Mouse (Mus musculus) left cerebral cortex, postnatal 10 days (tissue): ENCODE measurements at regions not wholly inside any gene's neighbourhood (a gene's known extent, or its start where the extent isn't known, plus 50 kb on each side); places are given as distances from the start of the nearest gene placed in this dataset.
"Not testable (repeated sequence)": the region's sequence is repeated elsewhere in the genome, so short reads cannot be mapped to it uniquely, and the experiment has no call there.

Experiments
- DNase-seq, 2 experiments: peaks; one replicate each; pipeline ENCODE4 v3.0.0; 2021 to 2022; ENCODE audit warnings: low spot score in 2 of 2, mixed read lengths in 1 of 2; ENCODE audit errors: extremely low spot score in 1 of 2
- intact Hi-C: fragments of 180-260 bp; cut with DNase I; formaldehyde crosslinking; loops from one replicate; pipeline ENCODE4 v1.15.1; 2025

DNA sequence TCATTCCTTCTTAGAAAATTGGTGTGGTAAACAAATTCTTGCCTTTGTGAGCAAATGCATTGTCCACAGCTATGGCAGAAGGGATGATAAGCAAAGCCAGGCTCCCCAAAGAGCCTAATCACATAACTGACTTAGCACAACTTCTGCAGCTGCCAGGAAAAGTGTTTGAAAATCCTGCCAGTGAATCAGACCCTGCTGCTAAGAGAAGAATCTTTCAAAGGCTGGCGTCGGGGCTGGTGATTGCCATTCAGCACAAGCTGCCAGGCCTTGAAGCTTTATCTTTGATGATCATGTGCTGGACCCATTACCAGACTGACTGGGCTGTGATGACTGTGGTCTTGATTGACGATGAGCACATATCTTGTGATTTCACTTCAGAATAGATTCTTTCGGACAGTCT, 713.9 kb upstream of the Tex47 start:
- peak in 1 of 2 experiments; percentile 7 for DNase-seq
- intact Hi-C loops: no loop called here

- DNase-seq, intact Hi-C loops: not testable (repeated sequence)
Measured at GRCm38 (mm10) chr5:6611151-6611550, 692.8 kb upstream of the Tex47 start.

GRCm38 (mm10) chr5:6644869-6645268, 659.0 kb upstream of the Tex47 start:
- intact Hi-C loops: no loop called here
- DNase-seq: no peak

- DNase-seq, intact Hi-C loops: not testable (repeated sequence)
Measured at GRCm38 (mm10) chr5:6676211-6676610, 627.7 kb upstream of the Tex47 start.

GRCm38 (mm10) chr5:6709668-6710309, 594.1 kb upstream of the Tex47 start:
- intact Hi-C loops: no loop called here

GRCm38 (mm10) chr5:6716179-6716578, 587.7 kb upstream of the Tex47 start:
- no peak for DNase-seq
- intact Hi-C loops: no loop called here

More at GRCm38 (mm10) chr5:6709668-6710309, 594.1 kb upstream of the Tex47 start:
- no peak for DNase-seq

DNA sequence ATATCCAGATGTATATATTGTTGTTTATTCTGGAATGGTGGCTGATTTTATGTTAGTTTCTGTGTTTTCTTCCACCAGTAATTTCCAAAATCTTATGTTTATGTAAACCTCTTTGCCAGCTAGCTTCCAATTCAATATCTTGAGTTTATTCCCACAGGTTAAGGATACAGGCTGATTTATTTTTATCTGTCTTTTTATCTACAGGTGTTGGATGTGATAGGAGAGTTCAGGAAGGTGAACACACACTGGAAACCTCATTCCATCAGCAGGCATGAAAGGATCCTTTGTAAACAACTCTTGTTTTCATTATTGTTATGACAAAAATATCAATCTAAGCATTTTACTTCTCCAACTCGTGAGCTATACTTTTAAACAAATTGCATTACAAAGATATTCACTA, 587.3 kb upstream of the Tex47 start:
- intact Hi-C loops: no loop called here
- DNase-seq: no peak
